Mouse (Mus musculus): ENCODE data around the gene Aff1.
A peak's percentile ranks its signal among the peaks of the same experiment; 100 is the strongest.

Aff1 gene

DNA sequence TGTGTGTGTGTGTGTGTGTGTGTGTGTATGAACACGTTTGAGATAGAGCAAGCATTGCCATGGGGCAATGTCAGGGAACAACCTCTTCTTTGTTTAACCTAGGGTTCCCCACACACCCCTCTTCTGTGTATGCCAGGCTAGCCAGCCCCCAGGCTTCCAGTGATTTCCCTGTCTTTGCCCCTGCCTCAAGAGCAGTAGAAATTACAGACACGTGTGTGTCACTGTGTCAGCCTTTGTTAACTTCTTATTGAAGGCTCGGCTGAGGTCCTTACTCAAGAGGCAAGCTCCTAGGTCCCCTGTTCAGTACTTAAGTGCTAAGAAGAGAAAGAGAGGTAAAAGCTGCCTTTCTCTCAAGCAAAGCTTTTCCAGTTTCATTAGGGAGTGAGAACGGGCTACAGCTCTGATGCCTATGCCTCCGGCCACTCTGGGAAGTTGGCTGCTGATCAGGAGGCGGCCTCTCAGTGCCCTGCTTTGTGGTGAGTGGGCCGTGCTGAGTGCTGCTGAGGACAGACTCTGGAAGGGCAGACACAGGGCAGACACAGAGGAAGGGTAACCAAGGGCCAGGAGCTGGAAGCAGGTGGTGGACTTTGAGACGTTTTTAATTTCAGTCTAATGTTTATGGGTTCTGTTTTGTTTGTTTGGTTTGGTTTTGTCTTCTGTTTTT is 111.9 kb downstream of the Aff1 start:
- peak in 1 of 2 experiments; percentile 44 for DNase-seq (ENCODE audit: low spot score in 2 of 2)

- no peak for DNase-seq (ENCODE audit: low spot score in 2 of 2)
Measured at GRCm38 (mm10) chr5:103806851-103807578, 114.8 kb downstream of the Aff1 start.

DNA sequence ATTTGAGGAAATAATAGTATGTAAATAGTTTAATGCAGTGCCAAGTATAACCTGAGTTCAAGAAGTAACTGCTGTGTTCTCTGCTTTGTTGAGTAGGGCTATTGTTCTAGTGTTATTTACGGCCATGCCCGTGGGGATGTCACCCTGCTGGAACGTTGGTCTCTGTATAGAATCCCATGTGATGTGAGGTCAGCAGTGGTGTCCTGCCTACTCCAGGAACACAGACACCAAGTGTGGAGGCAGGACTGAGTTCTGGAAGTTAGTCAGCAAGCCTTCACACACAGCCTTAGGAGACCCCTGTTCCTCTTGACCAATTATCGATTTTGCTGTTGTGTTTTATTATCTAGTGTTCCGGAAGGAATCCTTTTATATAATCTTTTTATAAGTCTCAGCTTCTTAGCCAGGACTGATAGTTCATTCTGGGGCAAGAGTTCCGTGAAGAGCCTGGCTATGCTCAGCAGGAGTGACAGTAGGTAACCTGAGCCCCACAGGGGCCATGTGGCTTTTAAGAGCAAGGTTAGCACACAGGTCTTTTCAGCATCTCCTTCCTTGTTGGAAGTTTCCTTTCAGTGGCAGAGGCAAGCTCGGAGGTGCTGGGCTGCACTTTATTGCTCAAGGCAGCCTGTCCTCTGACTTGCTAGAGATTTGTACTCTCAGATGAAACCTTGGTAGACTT is 115.6 kb downstream of the Aff1 start:
- no peak for DNase-seq (ENCODE audit: low spot score in 2 of 2)

GRCm38 (mm10) chr5:103809674-103810330 is 117.6 kb downstream of the Aff1 start:
- no peak for DNase-seq (ENCODE audit: low spot score in 2 of 2)

DNA sequence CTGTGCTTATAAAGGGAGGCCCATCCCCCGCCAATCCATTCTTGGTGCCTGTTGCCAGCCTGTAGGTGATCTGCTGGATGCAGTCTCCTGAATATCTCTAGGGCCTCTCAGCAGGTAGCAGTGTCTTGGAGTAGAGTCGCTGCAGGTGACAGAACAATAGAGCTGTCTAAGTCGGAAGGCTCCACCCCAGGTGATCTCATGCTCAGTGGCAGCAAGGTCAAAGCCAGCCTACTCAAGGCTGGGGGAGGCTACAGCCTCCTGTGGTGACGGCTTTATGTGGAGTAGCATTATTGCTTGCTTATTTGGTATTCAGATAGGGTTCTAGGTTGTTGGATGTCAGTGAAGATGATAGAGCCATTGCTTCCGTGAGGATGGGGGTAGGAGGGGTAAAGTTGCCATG is 121.1 kb downstream of the Aff1 start:
- DNase-seq (ENCODE audit: low spot score in 2 of 2), result no peak

GRCm38 (mm10) chr5:103813997-103814542 is 121.9 kb downstream of the Aff1 start:
- DNase-seq (ENCODE audit: low spot score in 2 of 2), result no peak

- DNase-seq (ENCODE audit: low spot score in 2 of 2), result no peak
Measured at GRCm38 (mm10) chr5:103814551-103815248, 122.5 kb downstream of the Aff1 start.

DNA sequence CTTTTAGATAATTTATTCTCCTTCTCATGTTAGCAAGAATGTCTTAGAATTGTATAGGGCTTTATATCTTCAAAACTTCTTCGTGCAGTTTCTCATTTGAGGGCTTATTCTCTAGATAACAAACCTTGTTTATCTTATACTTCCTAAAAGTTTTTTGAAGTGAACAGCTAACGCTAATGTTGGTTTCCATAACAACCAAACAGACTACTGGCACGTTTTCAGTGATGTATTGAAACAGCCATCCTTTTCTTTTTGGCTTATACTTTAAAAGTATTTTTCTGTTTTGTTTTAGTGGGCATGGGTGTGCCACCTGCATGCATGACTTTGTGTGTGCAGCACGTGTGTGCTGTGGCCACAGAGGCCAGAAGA is 123.1 kb downstream of the Aff1 start:
- no peak for DNase-seq (ENCODE audit: low spot score in 2 of 2)

GRCm38 (mm10) chr5:103816718-103817117 is 124.5 kb downstream of the Aff1 start:
- no peak for DNase-seq (ENCODE audit: low spot score in 2 of 2)

- peak; percentile 43 to 70 for DNase-seq (ENCODE audit: low spot score in 2 of 2)
Measured at GRCm38 (mm10) chr5:103817754-103818153, 125.6 kb downstream of the Aff1 start.

GRCm38 (mm10) chr5:103818602-103819001 is 126.4 kb downstream of the Aff1 start:
- DNase-seq (ENCODE audit: low spot score in 2 of 2), result no peak

- DNase-seq (ENCODE audit: low spot score in 2 of 2), result no peak
Measured at GRCm38 (mm10) chr5:103819674-103820073, 127.5 kb downstream of the Aff1 start.

DNA sequence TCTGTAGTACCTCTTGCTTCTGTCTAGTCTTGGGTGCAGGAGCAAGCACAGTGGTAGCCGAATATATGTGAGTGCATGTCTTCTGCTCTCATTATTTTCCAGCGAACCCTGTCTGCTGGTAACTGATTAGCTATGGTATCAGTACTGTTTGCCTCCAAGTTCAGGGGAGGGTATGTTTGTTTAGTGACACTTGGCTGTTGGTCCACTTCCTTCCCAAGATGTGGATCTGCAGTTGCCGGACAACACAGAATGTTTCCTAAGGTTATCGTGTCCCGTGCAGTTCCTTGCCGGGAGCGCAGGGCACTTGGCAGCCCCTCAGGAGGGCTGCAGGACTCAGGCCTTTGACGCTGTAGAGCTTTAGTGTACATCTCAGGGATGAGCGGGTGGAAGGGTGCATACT is 128.9 kb downstream of the Aff1 start:
- DNase-seq (ENCODE audit: low spot score in 2 of 2), result no peak

DNA sequence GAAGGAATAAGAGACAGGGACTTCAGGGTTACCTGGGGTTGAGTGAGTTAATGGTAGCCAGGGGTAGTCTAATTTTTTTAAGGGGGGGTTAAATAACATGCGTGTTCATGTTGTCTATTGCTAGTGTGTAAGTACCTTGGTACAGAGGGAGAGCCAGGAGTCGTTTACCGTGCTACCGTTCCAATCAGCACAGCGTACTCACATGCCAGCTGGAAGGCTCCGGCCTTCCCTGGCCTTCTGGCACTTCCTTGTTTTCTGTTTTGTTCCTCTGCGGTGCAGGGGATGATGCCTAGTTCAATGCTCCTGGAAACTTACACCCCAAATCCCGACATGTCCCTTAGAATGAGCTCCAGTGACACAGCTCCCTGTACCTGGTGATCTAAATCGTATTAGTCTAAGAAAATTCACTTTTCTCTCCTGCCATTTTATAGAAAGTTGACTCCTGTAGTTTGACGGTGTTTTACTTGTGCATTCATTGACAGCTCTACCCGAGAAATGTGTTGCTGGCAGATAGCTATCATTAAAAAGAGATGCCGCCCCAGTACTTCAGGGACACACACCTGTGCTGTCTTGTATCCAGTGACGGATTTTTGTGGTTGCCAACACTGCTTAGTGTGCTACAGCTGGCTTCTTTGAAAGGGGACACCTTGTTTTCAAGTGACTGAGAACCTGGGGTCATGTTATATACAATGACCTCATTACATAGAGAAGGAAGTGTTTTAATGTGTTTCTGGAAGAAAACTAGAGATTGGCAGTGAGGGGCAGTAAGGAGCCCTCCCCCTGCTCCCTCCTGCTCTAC is 129.5 kb downstream of the Aff1 start:
- DNase-seq (ENCODE audit: low spot score in 2 of 2), result no peak

GRCm38 (mm10) chr5:103822949-103823348 is 130.8 kb downstream of the Aff1 start:
- DNase-seq (ENCODE audit: low spot score in 2 of 2), result no peak

- no peak for DNase-seq (ENCODE audit: low spot score in 2 of 2)
Measured at GRCm38 (mm10) chr5:103828304-103828703, 136.1 kb downstream of the Aff1 start.

DNA sequence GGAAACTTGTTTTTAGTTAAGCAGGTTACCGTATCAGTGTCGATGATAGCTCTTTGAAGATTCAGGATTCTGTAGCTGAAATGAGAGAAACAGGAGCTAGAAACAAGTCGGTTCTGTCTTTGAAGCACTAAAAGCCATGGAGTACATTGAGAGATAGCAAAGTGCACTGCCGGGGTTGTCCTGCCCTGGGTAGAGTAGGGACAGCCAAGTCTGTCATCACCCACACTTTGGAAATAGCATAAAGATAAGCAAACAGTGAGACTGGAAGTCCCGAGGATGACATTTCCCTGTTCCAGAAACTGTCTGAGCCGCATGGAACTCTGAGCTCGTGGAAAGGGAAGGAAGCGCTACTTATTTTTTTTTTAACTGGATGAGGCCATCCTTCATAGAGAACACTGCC is 136.6 kb downstream of the Aff1 start:
- DNase-seq (ENCODE audit: low spot score in 2 of 2), result no peak

DNA sequence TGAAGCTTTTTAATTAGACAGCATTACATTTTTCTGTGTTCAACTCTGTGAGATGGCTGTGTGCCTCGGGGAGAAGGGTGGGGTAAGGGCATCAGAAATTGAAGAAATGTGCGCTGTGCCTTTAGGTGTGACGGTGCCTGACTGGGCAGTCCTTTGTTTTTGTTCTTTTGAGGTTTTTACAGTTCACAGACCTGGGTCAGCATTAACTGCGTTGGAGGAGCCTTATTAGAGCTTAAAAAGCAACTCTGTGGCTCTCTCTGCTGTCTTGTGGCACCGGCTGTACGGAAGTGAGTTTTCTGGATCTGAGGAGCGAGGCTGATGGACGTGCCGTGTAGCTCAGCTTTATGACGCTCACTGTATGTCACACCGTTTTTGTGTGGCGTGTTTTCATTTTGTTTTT is 137.0 kb downstream of the Aff1 start:
- DNase-seq (ENCODE audit: low spot score in 2 of 2), result no peak

- no peak for DNase-seq (ENCODE audit: low spot score in 2 of 2)
Measured at GRCm38 (mm10) chr5:103830886-103831285, 138.7 kb downstream of the Aff1 start.

DNA sequence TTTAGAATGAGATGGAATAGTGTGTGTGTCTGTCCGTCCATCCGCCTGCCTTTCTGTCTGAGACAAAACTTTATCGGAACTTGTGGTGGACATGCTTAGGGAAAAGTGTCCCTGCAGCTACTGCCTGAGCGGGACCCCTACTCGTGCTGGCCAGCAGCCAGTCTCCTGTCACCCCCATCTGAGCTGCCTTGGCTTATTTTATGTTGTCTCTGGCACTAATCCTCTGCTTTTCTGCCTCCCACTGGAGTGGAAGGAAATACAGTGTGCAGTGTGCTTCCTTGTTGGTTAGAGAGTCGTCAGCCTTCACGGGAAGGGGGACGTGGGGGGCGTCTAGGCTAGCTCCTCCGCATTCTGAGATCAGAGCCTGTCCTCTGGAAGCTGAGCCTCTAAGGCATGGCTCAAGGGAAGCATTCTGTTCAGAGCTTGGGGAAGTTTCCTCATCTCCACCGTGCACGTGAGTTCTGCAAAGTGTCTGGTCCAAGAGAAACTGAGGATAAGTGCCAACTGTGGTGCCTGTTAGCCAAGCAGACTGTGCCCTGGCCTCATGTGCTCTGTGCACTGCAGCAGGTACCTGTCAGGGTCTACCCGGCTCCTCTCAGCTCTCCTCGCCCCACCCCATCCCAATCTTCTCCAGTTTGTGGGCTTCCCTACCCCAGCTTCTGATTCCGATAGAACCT is 143.4 kb downstream of the Aff1 start:
- DNase-seq (ENCODE audit: low spot score in 2 of 2), result no peak
